Mouse (Mus musculus): ENCODE measurements around the gene Paf1.
A peak's percentile ranks its signal among the peaks of the same experiment; 100 is the strongest.

The Paf1 gene

GRCm38 (mm10) chr7:28435660-28436259 lies 43.0 kb downstream of the Paf1 start:
- no peak for DNase-seq (ENCODE audit: low spot score in 2 of 2)

GRCm38 (mm10) chr7:28436271-28436904 lies 43.6 kb downstream of the Paf1 start:
- DNase-seq (ENCODE audit: low spot score in 2 of 2): peak; percentile 99 to 100

GRCm38 (mm10) chr7:28436932-28437570 lies 44.3 kb downstream of the Paf1 start, which contains the start of gene Gmfg:
Gene Gmfg (plus strand): TSS chr7:28437447.
- DNase-seq (ENCODE audit: low spot score in 2 of 2): peak; percentile 79

GRCm38 (mm10) chr7:28437964-28438363 lies 45.2 kb downstream of the Paf1 start:
- DNase-seq (ENCODE audit: low spot score in 2 of 2): no peak

GRCm38 (mm10) chr7:28438771-28439170 lies 46.0 kb downstream of the Paf1 start:
- DNase-seq (ENCODE audit: low spot score in 2 of 2): no peak

- no peak for DNase-seq (ENCODE audit: low spot score in 2 of 2)
These were observed 48.0 kb downstream of the Paf1 start for GRCm38 (mm10) chr7:28440739-28441138.

- DNase-seq (ENCODE audit: low spot score in 2 of 2): no peak
These were observed 49.2 kb downstream of the Paf1 start for GRCm38 (mm10) chr7:28441776-28442485.

- no peak for DNase-seq (ENCODE audit: low spot score in 2 of 2)
These were observed 49.9 kb downstream of the Paf1 start for GRCm38 (mm10) chr7:28442688-28443087.

- DNase-seq (ENCODE audit: low spot score in 2 of 2): no peak
These were observed 51.7 kb downstream of the Paf1 start for GRCm38 (mm10) chr7:28444344-28444974.

- peak; percentile 80 to 87 for DNase-seq (ENCODE audit: low spot score in 2 of 2)
These were observed 53.7 kb downstream of the Paf1 start for GRCm38 (mm10) chr7:28446446-28446845.

GRCm38 (mm10) chr7:28447101-28447830 lies 54.5 kb downstream of the Paf1 start:
- no peak for DNase-seq (ENCODE audit: low spot score in 2 of 2)

GRCm38 (mm10) chr7:28447865-28448820 lies 55.4 kb downstream of the Paf1 start:
- no peak for DNase-seq (ENCODE audit: low spot score in 2 of 2)

Measured in frontal cortex, postnatal 36 days (tissue).